Mouse (Mus musculus) ES-E14 (cell line): ENCODE measurements around the gene Gmfb.

Source experiments
- HCFC1 ChIP-seq: IDR thresholded peaks from 2 replicates; pipeline ENCODE4 v1.6.1; 2012; ENCODE audit warnings: low read length, inconsistent platforms, borderline replicate concordance; ENCODE audit not compliant: insufficient read depth
- ZC3H11A ChIP-seq: IDR thresholded peaks from 2 replicates; pipeline ENCODE4 v1.6.1; 2012; ENCODE audit warnings: low read depth, mild to moderate bottlenecking, inconsistent platforms, low read length, borderline replicate concordance
- ZNF384 ChIP-seq: IDR thresholded peaks from 2 replicates; pipeline ENCODE4 v1.6.1; 2012; ENCODE audit warnings: low read depth, low read length, inconsistent platforms

DNA sequence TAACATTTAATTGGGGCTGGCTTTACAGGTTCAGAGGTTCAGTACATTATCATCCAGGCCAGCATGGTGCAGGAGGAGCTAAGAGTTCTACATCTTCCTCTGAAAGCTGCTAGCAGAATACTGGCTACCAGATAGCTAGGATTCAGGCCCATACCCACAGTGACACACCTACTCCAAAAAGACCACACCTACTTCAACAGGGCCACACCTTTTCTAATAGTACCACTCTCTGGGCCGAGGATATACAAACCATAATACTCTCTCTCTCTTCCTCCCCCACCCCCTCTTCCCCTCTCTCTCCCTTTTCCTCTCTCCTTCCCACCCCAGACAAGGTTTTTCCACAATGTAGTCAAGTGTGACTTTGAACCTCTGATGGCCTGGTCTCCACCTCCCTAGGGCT, 5.4 kb upstream of the Gmfb start:
- TF ChIP-seq HCFC1 (no peak), ZC3H11A (no peak), ZNF384 (no peak)
